Mouse (Mus musculus): ENCODE measurements around the gene AI481877.
A peak's percentile ranks its signal among the peaks of the same experiment; 100 is the strongest.

GRCm38 (mm10) chr4:59036490-59037127 is 102.2 kb downstream of the AI481877 start:
- peak; percentile 86 for TF ChIP-seq CTCF (conservative IDR thresholded peaks at IDR 0.05; ENCODE audit: low read length)
- TF ChIP-seq POU5F1 (IDR thresholded peaks at IDR 0.05; ENCODE audit: borderline replicate concordance, low read length) = no peak
